Mouse (Mus musculus) lung, postnatal 0 days (tissue): ENCODE measurements around the gene Fry. TPM values are rescaled to one million over a fixed set of nuclear protein-coding genes. Genes with fewer than 3 reads are reported as not detected.

ENCODE experiments used
- ATAC-seq: fragments of 200-750 bp; cut with Nextera tagmentation; 2 replicates; pipeline ENCODE4 v1.8.0; 2017; ENCODE audit warnings: moderate library complexity
- DNase-seq: peaks from one replicate; pipeline ENCODE4 v3.0.0-alpha.2; 2016; ENCODE audit warnings: low spot score
- H3K27ac ChIP-seq: fragments of 300-500 bp; sonication (generic); 2 replicates; pipeline ENCODE4 v1.5.1; 2014; ENCODE audit warnings: antibody characterized with exemption, mild to moderate bottlenecking, low read length, mixed read lengths
- H3K27me3 ChIP-seq: fragments of 300-500 bp; sonication (generic); replicated peaks from 2 replicates; pipeline ENCODE4 v1.6.1; 2014; ENCODE audit warnings: low read length, mixed read lengths; ENCODE audit not compliant: insufficient read depth
- H3K36me3 ChIP-seq: fragments of 300-500 bp; sonication (generic); 2 replicates; pipeline ENCODE4 v1.6.1; 2014; ENCODE audit warnings: low read length, mixed read lengths; ENCODE audit not compliant: insufficient read depth
- H3K4me1 ChIP-seq: fragments of 300-500 bp; sonication (generic); 2 replicates; pipeline ENCODE4 v1.6.1; 2014; ENCODE audit warnings: antibody characterized with exemption, low read depth, low read length, mixed read lengths; ENCODE audit not compliant: insufficient read depth
- H3K4me2 ChIP-seq: fragments of 300-500 bp; sonication (generic); replicated peaks from 2 replicates; pipeline ENCODE4 v1.6.1; 2014; ENCODE audit warnings: low read depth, mild to moderate bottlenecking, low read length, moderate library complexity, mixed read lengths
- H3K4me3 ChIP-seq: fragments of 300-500 bp; sonication (generic); 2 replicates; pipeline ENCODE4 v1.5.1; 2014; ENCODE audit warnings: low read depth, low read length
- H3K9ac ChIP-seq: fragments of 300-500 bp; sonication (generic); replicated peaks from 2 replicates; pipeline ENCODE4 v1.6.1; 2014; ENCODE audit warnings: low read depth, mild to moderate bottlenecking
- H3K9me3 ChIP-seq: fragments of 300-500 bp; sonication (generic); 2 replicates; pipeline ENCODE4 v1.6.1; 2016; ENCODE audit warnings: low read length, mixed read lengths
- CTCF ChIP-seq: IDR thresholded peaks from 2 replicates; pipeline ENCODE4 v1.5.1; 2016; ENCODE audit warnings: antibody characterized with exemption, mild to moderate bottlenecking
- EP300 ChIP-seq: IDR thresholded peaks from 2 replicates; pipeline ENCODE4 v1.6.1; 2016; ENCODE audit warnings: antibody characterized with exemption, mild to moderate bottlenecking, control low read depth
- WGBS: fragments of 180-500 bp; shearing (Covaris S2); extraction: QIAGEN DNeasy Blood & Tissue Kit; methylation state at CpG from one replicate; pipeline ENCODE4 v1.1.7; 2014; 5-methylcytosine and 5-hydroxymethylcytosine counted together
- polyA plus RNA-seq: library from polyadenylated mRNA; unstranded; fragments of >200 nt; fragmentation: Nextera tagmentation; extraction: Ambion mirVana; gene quantifications from 2 replicates; pipeline ENCODE4 v1.2.1, GENCODE M21; 2015

Gene Fry
- polyA plus RNA-seq, 1 experiment from 2014 or later, result 20.8 TPM

DNA sequence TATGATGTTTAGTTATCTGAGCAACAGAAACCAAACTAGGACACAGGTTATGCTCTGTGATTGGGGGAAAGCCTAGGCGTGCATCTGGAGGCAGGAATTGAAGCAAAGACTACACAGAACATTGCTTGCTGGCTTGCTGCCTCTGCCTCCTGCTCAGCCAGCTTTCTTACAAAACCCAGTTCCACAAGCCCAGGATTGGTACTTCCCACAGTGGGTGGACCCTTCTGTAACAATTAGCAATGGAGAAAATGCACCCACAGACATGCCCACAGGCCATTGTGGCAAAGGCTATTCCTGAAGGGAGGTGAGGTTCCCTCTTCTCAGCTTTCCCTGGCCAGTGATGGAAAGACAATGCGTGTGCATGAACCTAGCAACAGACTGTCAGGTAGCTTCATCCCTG lies 4.1 kb downstream of the Fry start:
- Histone ChIP-seq H3K9me3 (no peaks in the 10 kb centered on the region), H3K9ac (no peak overlapping the region), H3K4me1 (peaks cover 3% of the 10 kb centered on the region; the same call in 1 of the 2 replicates), H3K27me3 (no peaks in the 10 kb centered on the region), H3K36me3 (no peaks in the 10 kb centered on the region), H3K4me3 (no peak overlapping the region), H3K4me2 (no peak overlapping the region), H3K27ac (no peak overlapping the region)
- ATAC-seq, result no peak
- 87% methylated on average over 2 of the region's 2 CpGs for WGBS
- no peak for DNase-seq
- TF ChIP-seq EP300 (no peak), CTCF (no peak)

DNA sequence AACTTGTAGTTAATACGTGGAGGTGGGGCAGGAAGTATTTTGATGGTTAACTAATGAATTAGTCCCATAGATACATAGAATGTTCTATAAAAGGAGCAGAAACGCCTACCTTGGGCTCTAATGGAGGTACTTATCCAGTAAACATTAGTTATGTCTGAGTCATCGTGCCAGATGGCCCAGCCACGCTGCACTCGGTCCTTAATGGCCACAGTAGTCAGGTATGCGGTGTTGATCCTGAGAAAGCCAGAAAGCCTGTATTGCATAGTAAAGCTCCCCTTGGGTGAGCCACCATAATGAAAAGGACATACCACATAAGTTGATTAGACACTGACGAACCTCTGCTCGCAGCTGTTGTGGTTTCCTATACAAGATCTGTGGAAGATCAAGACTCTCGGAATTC lies 7.5 kb downstream of the Fry start:
- no peak overlapping the region for H3K9ac ChIP-seq
- H3K36me3 ChIP-seq, result no peaks in the 10 kb centered on the region
- no peak overlapping the region for H3K27ac ChIP-seq
- H3K4me3 ChIP-seq, result no peak overlapping the region
- no peak overlapping the region for H3K4me2 ChIP-seq
- H3K4me1 ChIP-seq, result no peaks in the 10 kb centered on the region
- no peaks in the 10 kb centered on the region for H3K27me3 ChIP-seq
- DNase-seq (no peak), ATAC-seq (no peak)
- WGBS, result 77% methylated on average over 9 of the region's 9 CpGs
- no peak for TF ChIP-seq EP300
- TF ChIP-seq CTCF, result no peak
- no peaks in the 10 kb centered on the region for H3K9me3 ChIP-seq

DNA sequence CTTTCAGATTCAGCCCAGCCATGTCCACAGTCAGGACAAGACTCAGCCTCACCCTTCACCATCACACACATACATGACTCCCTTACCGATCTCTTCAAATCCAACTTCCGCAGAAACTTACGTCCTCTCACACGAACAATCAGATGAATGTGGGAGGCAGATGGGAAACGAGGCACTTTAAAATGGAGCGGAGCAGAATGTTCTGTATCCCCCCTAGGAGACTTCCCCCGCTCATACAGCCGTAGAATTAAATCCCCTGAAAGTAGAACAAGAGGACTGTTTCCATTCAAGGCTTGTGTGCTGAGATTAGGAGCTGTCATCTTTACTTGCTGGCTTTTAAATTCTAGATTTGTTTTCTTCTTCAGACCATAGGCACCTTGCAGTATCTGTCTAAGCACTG lies 10.0 kb downstream of the Fry start:
- H3K9me3 ChIP-seq, result no peaks in the 10 kb centered on the region
- no peak for TF ChIP-seq CTCF
- no peak for TF ChIP-seq EP300
- H3K4me2 ChIP-seq, result no peak overlapping the region
- no peaks in the 10 kb centered on the region for H3K36me3 ChIP-seq
- ATAC-seq (no peak), DNase-seq (no peak)
- no peak overlapping the region for H3K27ac ChIP-seq
- no peak overlapping the region for H3K4me3 ChIP-seq
- no peaks in the 10 kb centered on the region for H3K27me3 ChIP-seq
- 87% methylated on average over 8 of the region's 8 CpGs for WGBS
- H3K9ac ChIP-seq, result no peak overlapping the region
- no peaks in the 10 kb centered on the region for H3K4me1 ChIP-seq

DNA sequence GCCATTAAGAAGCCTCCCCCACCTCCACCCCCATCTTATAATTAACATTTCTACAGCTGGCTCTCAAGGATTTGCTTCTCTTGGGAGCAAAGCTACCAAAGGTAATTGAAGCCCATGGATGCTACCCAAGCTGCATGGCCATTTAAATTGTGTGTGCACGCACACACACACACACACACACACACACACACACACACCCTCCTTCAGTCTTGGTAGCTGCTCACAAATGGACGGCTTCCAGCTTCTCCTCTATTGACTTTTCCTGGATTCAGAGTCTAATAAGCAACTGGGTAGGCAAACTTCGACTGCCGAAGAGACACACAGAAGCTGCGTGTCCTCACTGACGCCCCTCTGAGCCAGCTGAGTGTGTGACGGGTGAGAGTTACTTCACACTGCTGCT lies 11.7 kb downstream of the Fry start:
- Histone ChIP-seq H3K4me2 (no peak overlapping the region), H3K27ac (no peak overlapping the region), H3K36me3 (no peaks in the 10 kb centered on the region), H3K27me3 (no peaks in the 10 kb centered on the region), H3K9ac (no peak overlapping the region), H3K4me3 (no peak overlapping the region), H3K9me3 (no peaks in the 10 kb centered on the region), H3K4me1 (no peaks in the 10 kb centered on the region)
- 56% methylated on average over 7 of the region's 7 CpGs for WGBS
- TF ChIP-seq EP300 (no peak), CTCF (no peak)
- ATAC-seq (no peak), DNase-seq (no peak)

DNA sequence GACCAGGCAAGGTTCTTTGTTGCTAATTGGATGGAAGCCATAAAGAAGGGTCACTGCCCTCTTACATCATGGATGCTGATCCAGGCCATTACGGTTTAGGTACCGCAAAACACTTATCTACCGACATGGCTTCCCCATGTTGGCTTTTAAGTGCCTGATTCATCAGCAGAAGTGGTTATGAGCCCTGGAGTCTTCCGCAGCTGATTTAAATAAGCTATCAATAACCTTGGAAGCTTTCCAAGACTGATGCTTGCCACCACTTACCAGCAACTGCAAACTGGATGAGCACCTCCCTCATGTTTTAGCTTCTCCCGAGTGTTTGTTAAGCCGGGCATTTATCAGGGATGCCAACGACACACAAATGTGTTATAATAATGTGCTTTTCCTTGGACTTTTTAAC lies 12.7 kb downstream of the Fry start:
- no peaks in the 10 kb centered on the region for H3K9me3 ChIP-seq
- DNase-seq, result no peak
- WGBS, result 65% methylated on average over 7 of the region's 7 CpGs
- H3K36me3 ChIP-seq, result no peaks in the 10 kb centered on the region
- TF ChIP-seq CTCF (no peak), EP300 (no peak)
- no peaks in the 10 kb centered on the region for H3K4me1 ChIP-seq
- H3K27ac ChIP-seq, result no peak overlapping the region
- H3K9ac ChIP-seq, result no peak overlapping the region
- no peak overlapping the region for H3K4me2 ChIP-seq
- H3K4me3 ChIP-seq, result no peak overlapping the region
- H3K27me3 ChIP-seq, result no peaks in the 10 kb centered on the region
- no peak for ATAC-seq

DNA sequence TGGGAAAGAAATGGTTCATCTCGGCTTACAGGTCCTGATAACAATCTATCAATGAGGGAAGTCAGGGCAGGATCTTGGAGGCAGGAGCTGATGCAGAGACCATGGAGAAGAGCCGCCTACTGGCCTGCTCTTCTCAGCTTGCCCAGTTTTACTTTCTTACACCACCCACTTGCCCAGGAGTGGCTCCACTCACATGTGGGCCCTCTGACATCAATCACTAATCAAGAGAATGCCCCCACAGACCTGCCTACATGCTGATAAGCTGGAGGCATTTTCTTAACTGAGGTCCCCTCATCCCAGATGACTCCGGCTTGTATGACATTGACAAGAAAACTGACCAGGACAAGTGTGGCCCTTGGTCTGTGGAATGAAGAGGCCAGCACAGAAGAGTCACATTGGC lies 16.2 kb downstream of the Fry start:
- H3K9me3 ChIP-seq, result no peaks in the 10 kb centered on the region
- no peaks in the 10 kb centered on the region for H3K36me3 ChIP-seq
- H3K4me3 ChIP-seq, result no peak overlapping the region
- no peaks in the 10 kb centered on the region for H3K4me1 ChIP-seq
- TF ChIP-seq CTCF (no peak), EP300 (no peak)
- H3K27me3 ChIP-seq, result no peaks in the 10 kb centered on the region
- no peak overlapping the region for H3K27ac ChIP-seq
- H3K4me2 ChIP-seq, result no peak overlapping the region
- no peak overlapping the region for H3K9ac ChIP-seq
- ATAC-seq (no peak), DNase-seq (no peak)
- WGBS, result 66% methylated on average over 3 of the region's 3 CpGs

DNA sequence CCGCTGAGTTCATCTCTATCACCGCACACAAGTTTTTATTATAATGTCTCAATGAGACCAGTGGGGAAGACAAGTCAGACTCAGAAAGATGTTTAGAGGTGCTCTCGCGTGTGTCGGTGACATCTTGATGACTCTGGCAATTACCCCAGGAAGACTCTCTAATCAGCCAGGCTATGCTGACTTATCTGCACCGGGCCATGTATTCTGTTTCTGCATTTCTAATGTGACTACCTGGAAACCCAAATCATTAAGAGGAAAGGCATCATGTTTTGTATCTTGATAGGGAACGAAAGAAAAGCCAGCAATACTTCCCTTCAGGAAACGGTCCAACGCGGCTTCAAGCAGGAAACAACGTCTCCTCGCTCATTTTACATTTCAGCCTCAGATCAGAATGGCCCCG lies 17.1 kb downstream of the Fry start:
- no peak overlapping the region for H3K4me3 ChIP-seq
- H3K4me2 ChIP-seq, result no peak overlapping the region
- no peak overlapping the region for H3K9ac ChIP-seq
- H3K36me3 ChIP-seq, result no peaks in the 10 kb centered on the region
- DNase-seq, result no peak
- TF ChIP-seq CTCF (no peak), EP300 (no peak)
- 75% methylated on average over 13 of the region's 13 CpGs for WGBS
- no peaks in the 10 kb centered on the region for H3K9me3 ChIP-seq
- no peaks in the 10 kb centered on the region for H3K4me1 ChIP-seq
- no peaks in the 10 kb centered on the region for H3K27me3 ChIP-seq
- no peak for ATAC-seq
- H3K27ac ChIP-seq, result no peak overlapping the region
